Mouse (Mus musculus) midbrain, embryonic 16.5 days (tissue): ENCODE data around the gene Ctps. TPM values are rescaled to one million over a fixed set of nuclear protein-coding genes. Genes with fewer than 3 reads are reported as not detected.
"Not testable (repeated sequence)": the region's sequence is repeated elsewhere in the genome, so short reads cannot be mapped to it uniquely, and the experiment has no call there.

Experiments used
- ATAC-seq: fragments of 200-750 bp; cut with Nextera tagmentation; 2 replicates; pipeline ENCODE4 v1.8.0; 2017; ENCODE audit warnings: moderate TSS enrichment
- H3K27ac ChIP-seq: fragments of 300-500 bp; sonication (generic); 2 replicates; pipeline ENCODE4 v1.5.1; 2014; ENCODE audit warnings: mild to moderate bottlenecking, low read length, mixed read lengths
- H3K27me3 ChIP-seq: fragments of 300-500 bp; sonication (generic); 2 replicates; pipeline ENCODE4 v1.6.1; 2014; ENCODE audit warnings: low read depth, low read length, mixed read lengths; ENCODE audit not compliant: control insufficient read depth, insufficient read depth
- H3K36me3 ChIP-seq: fragments of 300-500 bp; sonication (generic); 2 replicates; pipeline ENCODE4 v1.6.1; 2014; ENCODE audit warnings: mild to moderate bottlenecking, low read length, moderate library complexity, mixed read lengths; ENCODE audit not compliant: control insufficient read depth, insufficient read depth
- H3K4me1 ChIP-seq: fragments of 300-500 bp; sonication (generic); 2 replicates; pipeline ENCODE4 v1.6.1; 2014; ENCODE audit warnings: mild to moderate bottlenecking, low read length, mixed read lengths; ENCODE audit not compliant: control insufficient read depth, insufficient read depth
- H3K4me2 ChIP-seq: fragments of 300-500 bp; sonication (generic); 2 replicates; pipeline ENCODE4 v1.6.1; 2014; ENCODE audit warnings: mild to moderate bottlenecking, low read length, mixed read lengths
- H3K4me3 ChIP-seq: fragments of 300-500 bp; sonication (generic); 2 replicates; pipeline ENCODE4 v1.5.1; 2014; ENCODE audit warnings: low read depth, mild to moderate bottlenecking, low read length, moderate library complexity, mixed read lengths
- H3K9ac ChIP-seq: fragments of 300-500 bp; sonication (generic); 2 replicates; pipeline ENCODE4 v1.6.1; 2014; ENCODE audit warnings: low read depth, low read length, mixed read lengths
- H3K9me3 ChIP-seq: fragments of 300-500 bp; sonication (generic); replicated peaks from 2 replicates; pipeline ENCODE4 v1.6.1; 2014; ENCODE audit warnings: mild to moderate bottlenecking, low read length, mixed read lengths; ENCODE audit not compliant: control insufficient read depth, poor library complexity, severe bottlenecking
- WGBS: fragments of 180-500 bp; shearing (Covaris S2); extraction: QIAGEN DNeasy Blood & Tissue Kit; methylation state at CpG from one replicate; pipeline ENCODE4 v1.1.7; 2014; 5-methylcytosine and 5-hydroxymethylcytosine counted together
- polyA plus RNA-seq: library from polyadenylated mRNA; unstranded; fragments of >200 nt; fragmentation: Nextera tagmentation; extraction: Ambion mirVana; gene quantifications from 2 replicates; pipeline ENCODE4 v1.2.1, GENCODE M21; 2015

Gene Ctps
- polyA plus RNA-seq, 1 experiment from 2014 or later: 79.6 TPM

DNA sequence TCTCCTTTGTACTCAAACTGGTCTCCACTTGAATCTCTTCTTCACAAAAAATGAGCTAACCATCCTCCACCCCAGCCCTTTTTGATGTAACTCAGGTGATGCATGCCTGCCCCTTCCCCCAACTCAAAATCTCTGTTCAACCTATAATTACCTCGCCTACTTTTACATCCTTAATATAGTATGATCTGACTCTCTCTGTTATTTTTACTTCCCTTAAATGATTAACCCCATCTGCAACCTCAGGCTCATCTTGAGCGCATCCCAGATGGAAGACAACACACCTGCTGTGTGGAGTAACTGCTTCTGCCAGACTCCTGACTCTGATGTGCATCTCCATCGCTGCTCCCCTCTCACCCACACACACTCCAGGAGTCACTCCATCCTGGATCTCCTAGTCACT lies 32.6 kb upstream of the Ctps start:
- H3K4me2 ChIP-seq: no peak overlapping the region
- no peaks in the 10 kb centered on the region for H3K4me1 ChIP-seq
- ATAC-seq: no peak
- no peak overlapping the region for H3K9ac ChIP-seq
- H3K27me3 ChIP-seq: no peaks in the 10 kb centered on the region
- 74% methylated on average over 3 of the region's 3 CpGs for WGBS
- H3K27ac ChIP-seq: no peak overlapping the region
- H3K9me3 ChIP-seq: no peaks in the 10 kb centered on the region
- H3K4me3 ChIP-seq: no peak overlapping the region
- H3K36me3 ChIP-seq: no peaks in the 10 kb centered on the region

DNA sequence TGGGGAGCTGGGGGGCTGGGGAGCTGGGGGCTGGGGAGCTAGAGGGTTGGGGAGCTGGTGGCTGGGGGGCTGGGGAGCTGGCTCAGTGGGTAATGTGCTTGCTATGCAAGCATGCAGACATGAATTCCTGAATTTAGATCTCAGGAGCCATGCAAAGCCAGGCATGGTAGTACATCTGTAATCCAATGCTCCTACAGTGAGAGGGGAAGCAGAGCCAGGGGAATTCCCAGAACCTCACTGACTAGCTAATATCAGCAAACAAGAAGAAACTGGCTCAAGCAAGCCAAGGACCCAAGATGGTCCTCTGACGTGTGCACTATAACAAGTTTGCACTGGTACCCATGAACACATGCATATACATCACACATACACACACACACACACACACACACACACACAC lies 31.7 kb upstream of the Ctps start:
- Histone ChIP-seq H3K9ac (no peak overlapping the region), H3K27me3 (no peaks in the 10 kb centered on the region), H3K4me3 (no peak overlapping the region), H3K36me3 (no peaks in the 10 kb centered on the region), H3K4me1 (no peaks in the 10 kb centered on the region), H3K9me3 (no peaks in the 10 kb centered on the region), H3K4me2 (no peak overlapping the region), H3K27ac (no peak overlapping the region)
- WGBS: 81% methylated on average over 1 of the region's 1 CpGs
- no peak for ATAC-seq

DNA sequence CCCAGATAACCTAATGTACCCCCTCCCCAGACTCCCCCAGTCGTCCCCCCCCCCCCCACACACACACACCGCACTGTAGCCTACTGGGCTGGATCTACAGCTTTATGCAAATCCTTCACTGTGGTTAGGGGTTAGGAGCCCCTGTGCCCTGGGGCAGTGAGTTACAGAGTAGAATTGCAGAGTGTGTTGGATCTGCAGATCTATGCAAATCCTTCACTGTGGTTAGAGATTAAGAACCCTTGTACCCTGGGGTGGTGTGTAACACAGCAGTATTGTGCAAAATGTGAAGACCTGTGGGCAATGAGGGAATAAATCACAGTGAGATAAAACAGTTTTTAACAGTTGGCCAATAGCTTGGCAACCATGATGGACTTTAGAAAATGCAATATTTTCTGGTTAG lies 28.8 kb upstream of the Ctps start:
- H3K4me1 ChIP-seq: no peaks in the 10 kb centered on the region
- no peak overlapping the region for H3K4me3 ChIP-seq
- H3K9ac ChIP-seq: no peak overlapping the region
- peak; percentile 28; the same call in 1 of the 2 replicates for ATAC-seq
- no peaks in the 10 kb centered on the region for H3K27me3 ChIP-seq
- H3K4me2 ChIP-seq: no peak overlapping the region
- H3K27ac ChIP-seq: no peak overlapping the region
- 5% methylated on average over 2 of the region's 2 CpGs for WGBS
- no peaks in the 10 kb centered on the region for H3K9me3 ChIP-seq
- no peaks in the 10 kb centered on the region for H3K36me3 ChIP-seq

DNA sequence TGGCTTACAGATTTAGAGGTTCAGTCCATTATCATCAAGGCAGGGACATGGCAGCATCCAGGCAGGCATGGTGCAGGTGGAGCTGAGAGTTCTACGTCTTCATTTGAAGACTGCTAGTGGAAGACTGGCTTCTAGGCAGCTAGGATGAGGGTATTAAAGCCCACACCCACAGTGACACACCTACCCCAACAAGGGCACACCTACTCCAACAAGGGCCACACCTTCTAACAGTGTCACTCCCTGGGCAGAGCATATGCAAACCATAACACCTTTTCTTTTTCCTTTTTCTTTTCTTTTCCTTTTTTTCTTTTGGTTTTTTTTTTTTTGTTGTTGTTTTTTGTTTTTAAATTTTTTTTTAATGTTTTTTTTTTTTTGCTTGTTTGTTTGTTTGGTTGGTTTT lies 26.1 kb upstream of the Ctps start:
- H3K36me3 ChIP-seq, H3K27me3 ChIP-seq, H3K4me2 ChIP-seq, H3K9me3 ChIP-seq, ATAC-seq, H3K27ac ChIP-seq, H3K4me3 ChIP-seq, H3K9ac ChIP-seq, H3K4me1 ChIP-seq: not testable (repeated sequence)
- WGBS: 85% methylated on average over 1 of the region's 1 CpGs

DNA sequence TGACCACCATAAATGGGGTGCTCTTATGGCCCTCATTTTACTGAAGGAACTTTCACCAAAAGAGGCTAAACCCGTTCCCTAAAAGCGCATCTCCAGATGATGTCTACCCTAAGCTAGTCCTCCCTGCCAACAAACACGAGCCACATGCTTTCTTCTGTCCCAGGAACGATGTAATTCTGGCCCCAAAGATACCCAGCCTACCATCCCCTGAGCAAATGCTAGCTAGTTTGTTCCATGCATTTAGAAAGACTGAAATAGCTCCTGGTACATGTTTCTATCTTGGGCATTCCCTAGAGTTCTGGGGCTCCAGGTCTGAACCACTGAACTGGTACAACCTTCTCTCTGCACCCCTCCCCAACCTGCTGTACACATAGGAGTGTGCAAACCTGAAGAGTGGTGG lies 20.9 kb upstream of the Ctps start:
- peaks cover 3% of the 10 kb centered on the region; the same call in 1 of the 2 replicates for H3K4me1 ChIP-seq
- H3K4me2 ChIP-seq: no peak overlapping the region
- ATAC-seq: no peak
- 0 out of 2 replicates have a peak, but pooled peaks cover 2% of the 10 kb centered on the region for H3K27me3 ChIP-seq
- H3K36me3 ChIP-seq: no peaks in the 10 kb centered on the region
- 85% methylated on average over 4 of the region's 4 CpGs for WGBS
- H3K4me3 ChIP-seq: no peak overlapping the region
- H3K27ac ChIP-seq: no peak overlapping the region
- H3K9ac ChIP-seq: no peak overlapping the region
- H3K9me3 ChIP-seq: no peaks in the 10 kb centered on the region

DNA sequence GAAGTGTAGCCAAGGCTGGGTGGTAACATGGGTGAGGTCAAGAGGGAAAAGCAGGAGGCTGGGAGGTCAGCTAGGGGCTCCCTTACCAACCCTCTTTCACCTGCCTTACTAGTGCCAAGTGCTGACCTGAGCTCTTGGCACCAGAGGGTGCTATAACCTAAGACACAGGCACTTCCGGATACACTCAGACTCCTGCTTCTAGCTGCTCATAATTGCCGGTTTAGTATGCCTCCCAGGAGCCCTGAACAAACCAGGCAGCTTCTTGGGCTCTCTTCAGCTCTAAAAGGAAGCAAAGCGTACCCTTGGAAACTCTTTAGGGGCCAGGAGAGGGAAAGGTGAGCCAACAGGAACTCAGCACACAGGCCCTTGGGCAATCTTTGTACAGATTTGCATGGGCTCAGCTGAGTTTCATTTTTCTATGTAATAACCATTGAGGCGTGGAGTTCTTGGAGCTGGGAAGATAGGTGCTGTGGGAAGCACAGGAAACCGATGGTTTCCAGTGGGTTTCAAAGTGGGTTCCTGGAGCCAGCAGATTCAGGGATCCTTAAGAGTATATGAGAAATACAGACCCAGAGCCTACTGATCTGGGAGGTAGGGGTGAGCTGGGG lies 19.8 kb upstream of the Ctps start:
- no peak overlapping the region for H3K4me3 ChIP-seq

DNA sequence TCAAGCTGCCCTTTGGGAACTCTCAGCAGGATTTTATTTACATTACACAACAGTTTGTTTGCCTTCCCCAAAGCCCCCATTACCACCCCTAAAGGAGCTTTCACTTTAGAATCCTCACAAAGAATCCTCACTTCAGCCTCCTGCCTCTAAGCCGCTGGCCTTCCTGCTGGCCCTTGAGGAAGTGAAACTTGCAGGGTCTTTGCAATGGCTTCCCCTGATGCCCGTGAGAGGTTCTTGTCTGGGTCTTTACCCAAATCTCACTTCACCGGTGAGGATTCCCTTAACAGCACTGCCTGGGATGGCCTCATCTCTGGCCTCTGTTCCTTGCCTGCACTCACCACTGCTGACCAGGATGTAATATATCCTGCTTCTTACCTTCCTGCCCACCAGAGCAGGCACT lies 19.0 kb upstream of the Ctps start:
- no peaks in the 10 kb centered on the region for H3K36me3 ChIP-seq
- H3K4me2 ChIP-seq: no peak overlapping the region
- H3K4me1 ChIP-seq: peaks cover 3% of the 10 kb centered on the region; the same call in 1 of the 2 replicates
- WGBS: 11% methylated on average over 3 of the region's 3 CpGs
- no peak overlapping the region for H3K27ac ChIP-seq
- no peak overlapping the region for H3K4me3 ChIP-seq
- H3K9me3 ChIP-seq: no peaks in the 10 kb centered on the region
- H3K9ac ChIP-seq: no peak overlapping the region
- 0 out of 2 replicates have a peak, but pooled peaks cover 2% of the 10 kb centered on the region for H3K27me3 ChIP-seq
- ATAC-seq: no peak

More for the DNA sequence above, 19.8 kb upstream of the Ctps start:
- Histone ChIP-seq H3K4me2 (no peak overlapping the region), H3K27me3 (0 out of 2 replicates have a peak, but pooled peaks cover 2% of the 10 kb centered on the region), H3K4me1 (peaks cover 3% of the 10 kb centered on the region; the same call in 1 of the 2 replicates), H3K36me3 (no peaks in the 10 kb centered on the region), H3K9me3 (no peaks in the 10 kb centered on the region), H3K27ac (no peak overlapping the region), H3K9ac (no peak overlapping the region)
- ATAC-seq: peak; percentile 93
- 34% methylated on average over 5 of the region's 5 CpGs for WGBS

DNA sequence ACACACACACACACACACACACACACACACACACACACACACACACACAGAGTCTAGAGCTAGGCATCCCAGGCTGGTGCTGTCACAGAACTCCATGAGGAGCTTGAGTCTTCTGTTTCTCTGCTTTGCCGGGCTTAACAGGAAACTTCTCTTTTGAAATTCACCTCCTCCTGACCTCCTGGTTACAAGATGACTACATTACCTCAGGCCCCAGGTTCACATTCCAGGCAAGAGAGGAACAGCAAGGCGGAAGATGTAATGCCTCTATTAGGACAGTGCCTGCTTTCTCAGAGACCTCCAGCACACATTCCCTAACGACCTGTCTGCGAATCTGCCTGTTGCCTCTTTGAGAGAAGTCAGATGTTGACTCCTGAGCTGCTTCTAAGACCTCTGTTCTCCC lies 18.4 kb upstream of the Ctps start, which contains the start of gene Gm8439:
Gene Gm8439, plus strand, starts transcription at position 301 of the 400 bp plus-strand sequence.
- H3K27me3 ChIP-seq: 0 out of 2 replicates have a peak, but pooled peaks cover 2% of the 10 kb centered on the region

DNA sequence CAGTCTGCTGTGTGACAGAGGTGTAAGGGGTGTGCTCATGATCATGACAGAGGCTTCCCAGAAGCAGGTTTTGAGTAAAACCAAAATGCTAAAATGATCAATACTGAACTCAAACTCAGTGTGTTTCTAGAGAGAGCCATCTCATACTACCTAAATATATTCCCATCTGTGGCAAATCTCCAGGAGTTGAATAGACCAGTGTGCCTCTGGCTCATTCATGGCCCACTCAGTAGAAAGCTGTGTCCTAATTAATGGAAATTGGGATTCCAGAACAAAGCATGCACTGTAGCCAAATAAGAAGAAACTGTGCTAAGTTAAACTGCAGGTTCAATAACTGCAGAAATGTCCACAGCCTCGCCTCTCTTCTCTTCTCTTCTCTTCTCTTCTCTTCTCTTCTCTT lies 16.9 kb upstream of the Ctps start:
- no peak overlapping the region for H3K9ac ChIP-seq
- H3K9me3 ChIP-seq: no peaks in the 10 kb centered on the region
- ATAC-seq: no peak
- H3K4me2 ChIP-seq: no peak overlapping the region
- no peaks in the 10 kb centered on the region for H3K36me3 ChIP-seq
- no peak overlapping the region for H3K4me3 ChIP-seq
- H3K27ac ChIP-seq: no peak overlapping the region
- H3K4me1 ChIP-seq: peaks cover 3% of the 10 kb centered on the region; the same call in 1 of the 2 replicates
- 0 out of 2 replicates have a peak, but pooled peaks cover 2% of the 10 kb centered on the region for H3K27me3 ChIP-seq
- 39% methylated on average over 1 of the region's 1 CpGs for WGBS

More for the DNA sequence above, 18.4 kb upstream of the Ctps start, which contains the start of gene Gm8439:
- H3K27ac ChIP-seq: no peak within 1 kb of the TSS
- H3K4me2 ChIP-seq: no peak within 1 kb of the TSS
- no peak for ATAC-seq
- no peak within 1 kb of the TSS for H3K9ac ChIP-seq
- no peak within 1 kb of the TSS for H3K4me3 ChIP-seq
- 22% methylated on average over 4 of the region's 4 CpGs for WGBS
- no peaks in the 10 kb centered on the region for H3K9me3 ChIP-seq
- no peaks in the 10 kb centered on the region for H3K36me3 ChIP-seq
- peaks cover 3% of the 10 kb centered on the region; the same call in 1 of the 2 replicates for H3K4me1 ChIP-seq
